Mouse (Mus musculus): ENCODE data around the gene Zfp148.

DNA sequence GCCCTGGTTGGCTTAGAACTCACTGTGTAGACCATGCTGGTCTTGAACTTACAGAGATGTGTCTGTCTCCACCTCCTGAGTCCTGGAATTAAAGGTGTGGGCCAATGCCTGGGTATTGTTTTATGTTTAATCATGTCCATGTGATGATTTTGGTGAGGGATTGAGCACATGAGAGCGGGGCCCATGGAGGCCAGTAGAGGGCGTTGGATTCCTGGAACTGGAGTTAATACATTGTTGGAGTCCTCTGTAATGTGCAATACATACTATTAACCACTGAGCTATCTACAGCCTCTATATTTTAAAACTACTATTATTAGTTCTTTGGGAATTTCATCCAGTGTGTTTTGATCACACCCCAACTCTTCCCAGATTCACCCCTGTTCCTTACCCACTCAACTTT lies 163.7 kb downstream of the Zfp148 start:
- TF ChIP-seq TCF12 (IDR thresholded peaks at IDR 0.05; ENCODE audit: low read depth, low read length) (no peak), POLR2A (IDR thresholded peaks at IDR 0.05; ENCODE audit: control insufficient read depth in 1 of 2, insufficient read depth in 1 of 2, low read depth in 1 of 2, low read length in 2 of 2, poor library complexity in 1 of 2) (no peak)

Measured in MEL (cell line).